Mouse (Mus musculus): ENCODE measurements at regions not wholly inside any gene's neighbourhood (a gene's known extent, or its start where the extent isn't known, plus 50 kb on each side); places are given as distances from the start of the nearest gene placed in this dataset.

DNA sequence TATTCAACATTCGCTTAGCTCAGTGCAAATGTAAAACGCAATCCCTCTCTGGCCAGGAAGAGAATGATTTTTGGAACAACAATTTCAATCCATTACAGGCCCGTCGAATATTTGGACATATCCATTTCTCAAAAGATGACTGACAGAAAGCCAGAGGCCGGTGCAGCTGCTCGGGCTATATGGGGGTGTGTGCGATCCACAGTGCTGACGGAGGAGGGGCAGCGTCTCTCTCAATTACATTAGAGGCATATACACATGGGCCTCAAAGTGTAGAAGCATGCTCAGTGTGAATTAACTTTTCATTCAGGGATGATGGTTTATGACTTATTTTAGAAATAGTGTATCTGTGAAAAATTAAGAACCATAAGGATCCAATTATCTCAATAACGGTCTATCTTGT lies 483.4 kb upstream of the Cdh4 start:
- TF ChIP-seq CTCF (IDR thresholded peaks at IDR 0.05; ENCODE audit: insufficient read depth, low read length) (no peak), POLR2A (IDR thresholded peaks at IDR 0.05; ENCODE audit: borderline replicate concordance, extremely low read depth, low read depth, low read length) (no peak)
